Mouse (Mus musculus): ENCODE data around the gene Usp51.
"Not testable (repeated sequence)": the region's sequence is repeated elsewhere in the genome, so short reads cannot be mapped to it uniquely, and the experiment has no call there.

Usp51 gene

GRCm38 (mm10) chrX:153006387-153006841 lies at the start of gene Usp51:
Gene Usp51 (plus strand): TSS chrX:153006469.
- DNase-seq, result peak; percentile 70 to 76

- no peak for DNase-seq
Measured at GRCm38 (mm10) chrX:152969606-152970005, 36.7 kb upstream of the Usp51 start.

- not testable (repeated sequence) for DNase-seq
Measured at GRCm38 (mm10) chrX:152973476-152974203, 32.6 kb upstream of the Usp51 start.

GRCm38 (mm10) chrX:152974204-152974661 lies 32.0 kb upstream of the Usp51 start:
- DNase-seq, result peak; percentile 23 to 24

GRCm38 (mm10) chrX:152976538-152976937 lies 29.7 kb upstream of the Usp51 start:
- no peak for DNase-seq

- DNase-seq, result no peak
Measured at GRCm38 (mm10) chrX:152985009-152985408, 21.3 kb upstream of the Usp51 start.

GRCm38 (mm10) chrX:152989852-152990251 lies 16.4 kb upstream of the Usp51 start:
- not testable (repeated sequence) for DNase-seq

GRCm38 (mm10) chrX:152996105-152996504 lies 10.2 kb upstream of the Usp51 start:
- DNase-seq, result not testable (repeated sequence)

- peak; percentile 73 to 76 for DNase-seq
Measured at GRCm38 (mm10) chrX:153007021-153007684, 884 bp downstream of the Usp51 start.

GRCm38 (mm10) chrX:153007685-153008047 lies 1.4 kb downstream of the Usp51 start:
- DNase-seq, result no peak

GRCm38 (mm10) chrX:153025255-153025654 lies 19.0 kb downstream of the Usp51 start:
- not testable (repeated sequence) for DNase-seq

- not testable (repeated sequence) for DNase-seq
Measured at GRCm38 (mm10) chrX:153025709-153026108, 19.4 kb downstream of the Usp51 start.

- DNase-seq, result not testable (repeated sequence)
Measured at GRCm38 (mm10) chrX:153031547-153031946, 25.3 kb downstream of the Usp51 start.

- DNase-seq, result peak; percentile 86 to 87
Measured at GRCm38 (mm10) chrX:153037087-153037971, 31.1 kb downstream of the Usp51 start, which contains the start of gene Mageh1. Gene Mageh1 (minus strand): TSS chrX:153037575.

GRCm38 (mm10) chrX:153037972-153038744 lies 31.9 kb downstream of the Usp51 start:
- not testable (repeated sequence) for DNase-seq

All from cerebellum, adult 18-20 months (tissue).